Mouse (Mus musculus) embryonic facial prominence, embryonic 15.5 days (tissue): ENCODE results near the gene Gm15517. TPM values are rescaled to one million over a fixed set of nuclear protein-coding genes. Genes with fewer than 3 reads are reported as not detected.
"Not testable (repeated sequence)": the region's sequence is repeated elsewhere in the genome, so short reads cannot be mapped to it uniquely, and the experiment has no call there.

Experiments
- ATAC-seq: fragments of 200-750 bp; cut with Nextera tagmentation; 2 replicates; pipeline ENCODE4 v1.8.0; 2017; ENCODE audit warnings: low read depth, moderate TSS enrichment; ENCODE audit not compliant: insufficient number of reproducible peaks, low FRiP score, low TSS enrichment
- H3K27ac ChIP-seq: fragments of 300-500 bp; sonication (generic); replicated peaks from 2 replicates; pipeline ENCODE4 v1.5.1; 2015; ENCODE audit warnings: mild to moderate bottlenecking, inconsistent platforms
- H3K27me3 ChIP-seq: fragments of 300-500 bp; sonication (generic); 2 replicates; pipeline ENCODE4 v1.6.1; 2015; ENCODE audit warnings: inconsistent platforms
- H3K36me3 ChIP-seq: fragments of 300-500 bp; sonication (generic); 2 replicates; pipeline ENCODE4 v1.6.1; 2015; ENCODE audit warnings: mild to moderate bottlenecking, inconsistent platforms
- H3K4me1 ChIP-seq: fragments of 300-500 bp; sonication (generic); 2 replicates; pipeline ENCODE4 v1.6.1; 2015; ENCODE audit warnings: inconsistent platforms
- H3K4me2 ChIP-seq: fragments of 300-500 bp; sonication (generic); replicated peaks from 2 replicates; pipeline ENCODE4 v1.6.1; 2015; ENCODE audit warnings: mild to moderate bottlenecking, inconsistent platforms
- H3K4me3 ChIP-seq: fragments of 300-500 bp; sonication (generic); replicated peaks from 2 replicates; pipeline ENCODE4 v1.5.1; 2015; ENCODE audit warnings: mild to moderate bottlenecking, inconsistent platforms
- H3K9ac ChIP-seq: fragments of 300-500 bp; sonication (generic); 2 replicates; pipeline ENCODE4 v1.6.1; 2015; ENCODE audit warnings: inconsistent platforms
- H3K9me3 ChIP-seq: fragments of 300-500 bp; sonication (generic); replicated peaks from 2 replicates; pipeline ENCODE4 v1.6.1; 2016; ENCODE audit warnings: inconsistent platforms
- WGBS: fragments of 180-500 bp; shearing (Covaris S2); methylation state at CpG from one replicate; pipeline ENCODE4 v1.1.7; 2015; 5-methylcytosine and 5-hydroxymethylcytosine counted together
- polyA plus RNA-seq: library from polyadenylated mRNA; unstranded; fragments of >200 nt; fragmentation: Nextera tagmentation; extraction: Ambion mirVana; gene quantifications from 2 replicates; pipeline ENCODE4 v1.2.1, GENCODE M21; 2015

The Gm15517 gene
- polyA plus RNA-seq, 1 experiment from 2014 or later = not detected

GRCm38 (mm10) chr7:44246984-44247470 is 14.2 kb upstream of the Gm15517 start:
- H3K9me3 ChIP-seq = no peaks in the 10 kb centered on the region
- H3K9ac ChIP-seq = peak overlapping the region; percentile 91
- no peaks in the 10 kb centered on the region for H3K27me3 ChIP-seq
- H3K27ac ChIP-seq = peak overlapping the region; percentile 96
- peaks cover 28% of the 10 kb centered on the region for H3K36me3 ChIP-seq
- 0% methylated on average over 23 of the region's 23 CpGs for WGBS
- peak overlapping the region; percentile 97 for H3K4me3 ChIP-seq
- peak overlapping the region; percentile 62 for H3K4me2 ChIP-seq
- H3K4me1 ChIP-seq = peaks cover 34% of the 10 kb centered on the region
- no peak for ATAC-seq

- Histone ChIP-seq H3K4me2 (peak overlapping the region; percentile 62), H3K27me3 (no peaks in the 10 kb centered on the region), H3K36me3 (peaks cover 38% of the 10 kb centered on the region), H3K9ac (peak overlapping the region; percentile 91; the same call in 1 of the 2 replicates), H3K4me3 (peak overlapping the region; percentile 97), H3K4me1 (peaks cover 34% of the 10 kb centered on the region), H3K27ac (no peak overlapping the region), H3K9me3 (no peaks in the 10 kb centered on the region)
- WGBS = 86% methylated on average over 2 of the region's 2 CpGs
- no peak for ATAC-seq
These were observed 13.3 kb upstream of the Gm15517 start for GRCm38 (mm10) chr7:44247971-44248370.

- WGBS = 89% methylated on average over 4 of the region's 4 CpGs
- H3K36me3 ChIP-seq = peaks cover 48% of the 10 kb centered on the region
- H3K4me3 ChIP-seq = no peak overlapping the region
- peaks cover 34% of the 10 kb centered on the region for H3K4me1 ChIP-seq
- H3K4me2 ChIP-seq = no peak overlapping the region
- no peak overlapping the region for H3K27ac ChIP-seq
- no peaks in the 10 kb centered on the region for H3K27me3 ChIP-seq
- no peaks in the 10 kb centered on the region for H3K9me3 ChIP-seq
- ATAC-seq = no peak
- no peak overlapping the region for H3K9ac ChIP-seq
These were observed 12.0 kb upstream of the Gm15517 start for GRCm38 (mm10) chr7:44249248-44249647.

GRCm38 (mm10) chr7:44250732-44251275 is 10.4 kb upstream of the Gm15517 start:
- H3K27ac ChIP-seq, ATAC-seq, H3K4me2 ChIP-seq, H3K27me3 ChIP-seq, H3K4me3 ChIP-seq, H3K9ac ChIP-seq, H3K9me3 ChIP-seq: not testable (repeated sequence)
- H3K36me3 ChIP-seq = peaks cover 48% of the 10 kb centered on the region
- 82% methylated on average over 17 of the region's 17 CpGs for WGBS
- H3K4me1 ChIP-seq = peaks cover 26% of the 10 kb centered on the region

GRCm38 (mm10) chr7:44253023-44253616 is 8.1 kb upstream of the Gm15517 start:
- Histone ChIP-seq H3K27ac (peak overlapping the region; percentile 34; the same call in 1 of the 2 replicates), H3K4me1 (peaks cover 18% of the 10 kb centered on the region; the same call in 1 of the 2 replicates), H3K4me3 (no peak overlapping the region), H3K9ac (no peak overlapping the region; the same call in 1 of the 2 replicates), H3K27me3 (no peaks in the 10 kb centered on the region), H3K9me3 (no peaks in the 10 kb centered on the region), H3K4me2 (no peak overlapping the region), H3K36me3 (peaks cover 48% of the 10 kb centered on the region)
- 62% methylated on average over 15 of the region's 15 CpGs for WGBS
- ATAC-seq = no peak; the same call in 1 of the 2 replicates

- WGBS = 69% methylated on average over 6 of the region's 6 CpGs
- Histone ChIP-seq H3K27me3 (no peaks in the 10 kb centered on the region), H3K4me3 (no peak overlapping the region), H3K36me3 (peaks cover 32% of the 10 kb centered on the region), H3K27ac (no peak overlapping the region), H3K9ac (no peak overlapping the region), H3K4me2 (no peak overlapping the region), H3K9me3 (no peaks in the 10 kb centered on the region), H3K4me1 (peaks cover 6% of the 10 kb centered on the region; the same call in 1 of the 2 replicates)
- no peak for ATAC-seq
These were observed 6.3 kb upstream of the Gm15517 start for GRCm38 (mm10) chr7:44254930-44255329.

- no peak within 1 kb of the TSS for H3K9ac ChIP-seq
- H3K27ac ChIP-seq = no peak within 1 kb of the TSS
- peaks cover 18% of the 10 kb centered on the region for H3K36me3 ChIP-seq
- 77% methylated on average over 4 of the region's 4 CpGs for WGBS
- H3K9me3 ChIP-seq = no peaks in the 10 kb centered on the region
- H3K4me2 ChIP-seq = no peak within 1 kb of the TSS
- peaks cover 5% of the 10 kb centered on the region for H3K27me3 ChIP-seq
- H3K4me1 ChIP-seq = no peaks in the 10 kb centered on the region
- H3K4me3 ChIP-seq = no peak within 1 kb of the TSS
- ATAC-seq = no peak
These were observed 4.0 kb upstream of the Gm15517 start, which contains the start of gene Acp4 for GRCm38 (mm10) chr7:44257278-44257677. TSS of gene Acp4 (minus strand) at chr7:44257378.

- H3K9ac ChIP-seq = no peak overlapping the region
- no peak overlapping the region for H3K4me3 ChIP-seq
- ATAC-seq = no peak
- H3K27me3 ChIP-seq = peaks cover 9% of the 10 kb centered on the region
- WGBS = 64% methylated on average over 6 of the region's 6 CpGs
- no peak overlapping the region for H3K4me2 ChIP-seq
- H3K9me3 ChIP-seq = no peaks in the 10 kb centered on the region
- H3K36me3 ChIP-seq = no peaks in the 10 kb centered on the region
- H3K4me1 ChIP-seq = peaks cover 5% of the 10 kb centered on the region
- H3K27ac ChIP-seq = no peak overlapping the region
These were observed 837 bp upstream of the Gm15517 start for GRCm38 (mm10) chr7:44260410-44260809.

GRCm38 (mm10) chr7:44262791-44263643 is 1.8 kb downstream of the Gm15517 start:
- 2% methylated on average over 34 of the region's 34 CpGs for whole genome bisulfite sequencing
- H3K27ac ChIP-seq = no peak overlapping the region
- H3K9me3 ChIP-seq = no peaks in the 10 kb centered on the region
- peak overlapping the region; percentile 21; the same call in 1 of the 2 replicates for H3K4me3 ChIP-seq
- peak overlapping the region; percentile 40 for H3K4me2 ChIP-seq
- H3K4me1 ChIP-seq = peaks cover 5% of the 10 kb centered on the region
- no peaks in the 10 kb centered on the region for H3K36me3 ChIP-seq
- H3K9ac ChIP-seq = no peak overlapping the region
- peaks cover 9% of the 10 kb centered on the region for H3K27me3 ChIP-seq
- ATAC-seq = no peak; the same call in 1 of the 2 replicates

- Histone ChIP-seq H3K4me3 (no peak overlapping the region), H3K36me3 (no peaks in the 10 kb centered on the region), H3K27ac (no peak overlapping the region), H3K4me2 (no peak overlapping the region), H3K4me1 (peaks cover 3% of the 10 kb centered on the region; the same call in 1 of the 2 replicates), H3K27me3 (0 out of 2 replicates have a peak, but pooled peaks cover 5% of the 10 kb centered on the region), H3K9me3 (no peaks in the 10 kb centered on the region), H3K9ac (no peak overlapping the region)
- 81% methylated on average over 11 of the region's 11 CpGs for WGBS
- no peak for ATAC-seq
These were observed 6.9 kb downstream of the Gm15517 start for GRCm38 (mm10) chr7:44268117-44268516.

GRCm38 (mm10) chr7:44269397-44269796 is 8.2 kb downstream of the Gm15517 start:
- Histone ChIP-seq H3K4me1 (no peaks in the 10 kb centered on the region), H3K9me3 (no peaks in the 10 kb centered on the region), H3K9ac (no peak overlapping the region), H3K27ac (no peak overlapping the region), H3K4me2 (no peak overlapping the region), H3K36me3 (no peaks in the 10 kb centered on the region), H3K27me3 (peaks cover 14% of the 10 kb centered on the region; the same call in 1 of the 2 replicates), H3K4me3 (no peak overlapping the region)
- no peak for ATAC-seq
- 93% methylated on average over 2 of the region's 2 CpGs for WGBS
